Mouse (Mus musculus): ENCODE results near the gene Ttc32.
"Not testable (repeated sequence)": the region's sequence is repeated elsewhere in the genome, so short reads cannot be mapped to it uniquely, and the experiment has no call there.

Gene Ttc32

DNA sequence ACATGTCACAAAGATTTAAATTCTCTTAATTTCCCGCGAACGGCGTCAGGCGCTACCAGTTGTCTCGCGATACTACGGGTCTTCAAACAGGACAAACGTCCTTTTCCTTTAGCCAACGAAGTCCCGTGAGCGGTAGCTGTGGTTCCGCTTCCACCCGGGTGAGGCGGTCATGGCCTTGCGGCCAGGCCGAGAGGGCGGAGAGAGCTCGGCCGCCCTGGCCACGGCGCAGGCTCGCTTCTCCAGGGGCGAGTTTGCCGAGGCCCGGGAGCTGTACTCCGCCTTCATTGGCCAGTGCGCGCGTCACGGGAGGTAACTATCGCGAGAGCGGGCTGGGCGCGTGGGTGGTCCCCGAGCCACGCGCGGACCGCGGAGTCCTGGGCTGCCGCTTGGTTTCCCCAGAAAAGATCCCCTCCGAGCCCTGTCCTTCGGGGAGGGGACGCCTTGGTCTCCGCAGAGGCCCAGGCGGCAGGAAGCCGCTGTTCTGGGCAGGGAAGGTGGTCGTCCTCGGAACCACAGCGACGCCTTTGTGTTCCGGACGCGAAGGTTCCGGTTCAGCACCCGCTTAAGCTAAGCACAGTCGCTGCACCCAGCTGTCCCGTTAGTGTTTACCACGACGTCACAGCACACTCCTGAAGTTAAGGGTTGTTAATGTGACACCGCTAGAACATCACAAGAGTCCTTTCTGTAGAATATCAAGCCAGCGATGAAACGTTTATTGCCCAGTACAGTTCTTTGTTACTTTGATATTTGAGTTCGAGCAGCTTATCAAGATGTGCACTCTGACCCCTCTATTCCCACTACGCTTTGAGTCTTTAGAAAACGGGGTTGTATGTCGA is at the start of gene Ttc32:
TSS of gene Ttc32 (plus strand) at position 110 of the 836 bp plus-strand sequence.
- DNase-seq (ENCODE audit: extremely low spot score, low spot score): peak; percentile 99

DNA sequence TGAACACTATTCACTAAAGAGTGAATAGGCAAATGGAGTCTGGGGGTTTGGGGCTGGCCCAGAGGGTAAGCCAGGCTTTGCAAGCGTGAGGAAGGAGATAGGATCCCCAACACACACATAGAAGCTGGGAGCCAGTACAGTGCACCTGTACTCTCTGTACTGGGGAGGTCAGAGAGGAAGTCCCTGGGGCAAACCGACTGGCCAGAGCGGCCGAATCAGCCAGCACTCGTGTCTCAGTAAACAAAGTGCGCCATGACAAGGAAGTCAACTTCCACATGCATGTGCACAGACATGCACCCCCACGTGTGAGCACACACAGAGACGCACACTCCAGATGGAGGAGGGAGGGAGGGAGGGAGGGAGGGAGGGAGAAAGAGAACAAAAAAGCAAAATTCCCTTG is 36.6 kb upstream of the Ttc32 start:
- no peak for DNase-seq (ENCODE audit: extremely low spot score, low spot score)

DNA sequence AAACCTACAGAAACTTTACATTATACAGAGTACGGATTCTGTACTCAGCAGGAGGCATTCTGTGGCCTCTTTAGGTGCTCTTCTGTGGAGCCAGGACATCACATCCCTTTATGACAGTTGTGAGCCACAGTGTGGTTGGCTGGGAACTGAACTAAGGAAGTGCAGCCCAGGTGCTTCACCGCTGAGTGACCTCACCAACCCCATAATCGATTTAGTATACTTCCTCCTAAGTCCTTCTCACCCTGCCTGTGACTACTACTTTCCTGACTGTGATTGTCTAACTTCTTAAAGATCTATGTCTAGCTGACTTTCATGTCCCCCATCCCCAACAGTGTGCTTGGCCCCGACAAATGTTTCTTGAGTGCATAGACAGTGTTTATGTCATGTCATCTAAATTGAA is 31.5 kb upstream of the Ttc32 start:
- DNase-seq (ENCODE audit: extremely low spot score, low spot score): no peak

DNA sequence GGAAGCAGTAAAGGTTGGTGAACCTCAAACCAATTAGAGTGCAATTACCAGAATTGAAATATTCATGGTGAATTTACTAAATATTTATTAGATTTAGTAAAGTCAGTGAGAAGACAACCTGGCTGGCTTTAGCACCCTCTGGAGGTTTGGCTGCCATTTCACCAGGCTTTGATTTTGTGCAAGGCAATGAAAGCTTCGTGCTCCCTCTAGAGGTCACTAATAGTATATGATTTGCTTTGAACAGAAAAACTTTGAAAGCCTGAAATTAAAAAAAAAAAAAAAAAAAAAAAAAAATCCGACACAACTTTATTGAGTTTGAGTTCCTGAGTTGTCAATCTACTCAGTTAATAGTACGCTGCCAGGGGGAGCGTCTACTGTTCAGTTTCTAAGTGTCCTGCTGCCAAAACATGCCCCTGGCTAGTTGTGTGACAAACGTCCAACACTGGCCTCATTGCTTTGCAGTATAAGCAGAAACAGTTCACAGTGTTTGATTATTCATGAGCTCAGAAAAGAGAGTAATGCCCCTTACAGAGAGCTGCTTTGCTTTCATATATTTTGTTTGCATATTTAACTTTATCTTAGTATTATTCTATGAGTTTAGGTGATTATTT is 27.7 kb upstream of the Ttc32 start:
- no peak for DNase-seq (ENCODE audit: extremely low spot score, low spot score)

DNA sequence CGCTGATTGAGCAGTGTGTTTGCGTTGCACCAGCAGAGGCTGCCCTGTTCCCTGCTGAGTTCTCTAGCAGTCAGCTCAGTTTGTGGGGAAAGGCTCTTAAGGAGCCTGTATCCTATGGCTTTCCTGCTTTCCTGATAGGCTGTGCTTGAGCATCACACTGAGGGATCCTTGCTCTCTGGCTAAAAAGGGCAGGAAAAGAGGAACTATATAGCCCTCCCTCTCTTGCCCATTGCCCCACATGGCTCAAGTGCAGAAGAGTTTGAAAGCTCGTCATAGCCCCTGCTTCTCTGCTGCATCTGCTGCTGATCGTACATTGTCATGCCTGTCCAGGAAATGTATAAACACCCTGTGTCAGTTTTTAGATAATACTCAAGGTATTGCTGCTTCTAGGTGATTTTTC is 22.7 kb upstream of the Ttc32 start:
- no peak for DNase-seq (ENCODE audit: extremely low spot score, low spot score)

DNA sequence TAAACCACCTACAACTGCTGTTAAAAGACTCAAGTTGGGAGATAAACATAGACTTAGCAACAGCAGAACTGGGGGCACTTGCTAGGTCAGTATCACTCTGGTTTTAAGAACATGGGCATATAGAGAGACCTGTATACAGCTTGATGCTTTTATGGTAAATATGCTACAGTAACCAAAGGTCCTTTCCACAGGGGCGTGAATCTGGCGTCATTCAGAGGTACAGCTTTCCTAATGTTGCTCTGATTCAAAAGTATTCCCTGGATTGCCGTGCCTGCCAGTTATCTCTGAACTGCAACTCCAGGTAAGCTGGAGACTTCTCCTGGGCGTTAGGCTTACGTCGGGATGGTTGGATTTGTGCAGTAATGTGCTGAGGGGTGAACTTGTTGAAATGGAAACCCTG is 22.0 kb upstream of the Ttc32 start:
- no peak for DNase-seq (ENCODE audit: extremely low spot score, low spot score)

DNA sequence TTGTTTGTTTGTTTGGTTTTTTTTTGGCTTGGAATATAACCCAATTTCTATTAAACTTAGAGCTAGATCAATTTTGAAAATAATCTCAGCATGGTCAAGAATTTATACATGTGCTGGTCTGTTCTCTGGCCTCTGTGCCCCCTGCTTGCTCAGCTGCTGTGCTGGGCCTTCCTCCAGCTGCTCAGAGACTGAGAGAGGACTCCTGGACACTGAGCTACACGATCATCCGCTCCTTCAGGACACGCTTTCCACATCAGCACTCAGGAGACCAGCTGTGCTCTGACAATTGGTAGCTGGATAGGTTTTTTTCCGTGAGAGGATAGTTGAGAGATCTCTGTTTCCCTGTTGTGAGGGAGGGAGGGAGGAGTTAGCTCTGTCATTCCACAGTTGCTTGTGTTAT is 19.5 kb upstream of the Ttc32 start:
- DNase-seq (ENCODE audit: extremely low spot score, low spot score): no peak

DNA sequence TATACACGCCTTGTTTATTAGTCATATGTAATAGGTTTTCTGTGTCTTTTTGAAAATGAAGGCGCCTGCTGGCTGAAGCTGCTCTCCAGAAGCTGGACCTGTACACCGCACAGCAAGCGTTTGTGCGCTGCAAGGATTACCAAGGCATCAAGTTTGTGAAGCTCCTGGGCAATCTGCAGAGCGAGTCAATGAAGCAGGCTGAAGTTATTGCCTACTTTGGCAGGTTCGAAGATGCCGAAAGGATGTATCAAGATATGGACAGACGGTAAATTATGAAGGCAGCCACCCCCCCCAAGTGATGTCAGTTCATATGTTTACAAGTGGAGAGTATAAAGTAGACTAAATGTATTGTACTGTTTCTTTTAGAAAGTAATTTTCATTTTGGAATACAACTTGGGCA is 13.4 kb upstream of the Ttc32 start:
- no peak for DNase-seq (ENCODE audit: extremely low spot score, low spot score)

DNA sequence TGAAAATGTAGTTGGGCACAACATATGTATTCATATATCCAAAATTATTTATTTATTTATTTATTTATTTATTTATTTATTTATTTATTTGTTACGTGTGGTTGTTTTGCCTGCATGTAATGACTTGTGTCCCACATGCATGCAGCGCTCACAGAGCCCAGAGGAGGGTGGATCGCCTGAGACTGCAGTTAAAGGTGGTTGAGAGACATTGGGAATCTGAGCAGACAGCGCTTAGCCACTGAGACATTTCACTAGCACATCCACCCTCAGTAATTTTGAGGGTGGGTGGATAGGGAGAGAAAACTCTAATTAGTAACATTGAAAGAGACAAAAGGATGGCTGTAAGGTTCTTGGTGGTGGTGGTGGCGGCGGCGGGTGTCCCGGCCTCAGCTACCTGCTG is 9.4 kb upstream of the Ttc32 start:
- no peak for DNase-seq (ENCODE audit: extremely low spot score, low spot score)

DNA sequence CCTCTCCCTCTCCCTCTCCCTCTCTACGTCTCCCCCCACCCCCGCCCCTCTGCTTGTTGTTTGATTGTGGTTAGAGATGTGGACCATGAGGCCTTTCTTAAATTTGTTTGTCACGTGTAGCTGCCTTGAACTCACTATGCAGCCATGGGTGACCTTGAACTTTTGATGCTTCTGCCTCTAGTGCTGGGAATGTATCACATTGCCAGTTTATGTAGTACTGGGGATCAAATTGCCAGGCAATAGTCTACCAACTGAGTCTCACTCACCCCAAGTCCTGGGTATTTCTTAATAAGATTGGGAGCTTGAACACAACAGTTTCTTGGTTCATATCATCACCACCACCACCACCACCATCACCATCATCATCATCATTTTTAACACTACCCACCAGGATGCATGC is 8.8 kb upstream of the Ttc32 start:
- no peak for DNase-seq (ENCODE audit: extremely low spot score, low spot score)

DNA sequence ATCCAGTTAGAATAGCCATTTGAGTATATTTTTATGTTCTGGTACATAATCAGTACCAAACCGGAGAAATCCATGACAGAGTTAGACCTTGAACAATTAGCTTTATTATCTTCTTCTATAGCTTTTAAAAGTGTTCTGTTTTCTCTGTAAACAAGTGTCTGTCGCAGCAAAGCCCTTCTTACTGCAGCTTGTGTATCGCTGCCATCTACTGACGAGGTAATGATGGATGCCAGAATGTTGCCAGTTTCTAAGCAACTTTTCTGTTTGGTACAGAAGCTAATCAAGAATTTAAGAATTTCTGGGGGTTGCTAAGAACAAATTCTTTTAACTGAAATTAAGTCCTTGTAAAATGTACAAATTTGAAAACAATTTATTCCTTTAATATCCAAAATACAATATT is 6.8 kb upstream of the Ttc32 start:
- DNase-seq (ENCODE audit: extremely low spot score, low spot score): no peak

DNA sequence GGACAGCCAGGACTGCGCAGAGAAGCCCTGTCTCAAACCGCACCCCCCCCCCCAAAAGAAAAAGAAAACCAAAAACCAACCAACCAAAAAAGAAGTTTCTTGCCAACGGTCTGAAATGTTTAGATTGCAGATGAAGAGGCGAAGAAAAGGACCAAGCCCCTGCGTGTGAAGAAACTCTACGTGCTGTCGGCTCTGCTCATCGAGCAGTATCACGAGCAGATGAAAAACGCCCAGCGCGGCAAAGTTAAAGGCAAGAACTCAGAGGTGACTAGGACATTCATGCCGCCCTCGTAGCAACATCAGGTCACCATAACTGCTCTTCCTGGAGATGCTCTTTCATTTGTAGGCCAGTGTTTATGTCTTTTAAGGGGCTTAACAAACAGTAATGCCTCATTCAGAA is 5.7 kb upstream of the Ttc32 start:
- DNase-seq (ENCODE audit: extremely low spot score, low spot score): no peak

DNA sequence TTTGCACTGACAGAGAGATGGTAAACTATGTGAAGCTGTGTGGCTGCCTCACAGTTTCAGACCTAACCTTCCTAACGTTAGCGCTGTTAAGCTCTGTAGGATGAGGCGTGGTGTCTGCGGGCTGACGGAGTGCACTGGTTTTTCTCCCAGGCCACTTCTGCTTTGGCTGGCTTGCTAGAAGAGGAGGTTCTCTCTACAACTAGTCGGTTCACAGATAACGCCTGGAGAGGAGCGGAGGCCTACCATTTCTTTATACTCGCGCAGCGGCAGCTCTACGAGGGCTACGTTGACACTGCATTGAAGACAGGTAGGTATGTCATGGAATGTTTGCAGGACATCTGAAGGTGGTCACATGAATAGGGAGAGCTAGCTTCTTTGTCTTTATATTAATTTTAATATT is 5.1 kb upstream of the Ttc32 start:
- no peak for DNase-seq (ENCODE audit: extremely low spot score, low spot score)

DNA sequence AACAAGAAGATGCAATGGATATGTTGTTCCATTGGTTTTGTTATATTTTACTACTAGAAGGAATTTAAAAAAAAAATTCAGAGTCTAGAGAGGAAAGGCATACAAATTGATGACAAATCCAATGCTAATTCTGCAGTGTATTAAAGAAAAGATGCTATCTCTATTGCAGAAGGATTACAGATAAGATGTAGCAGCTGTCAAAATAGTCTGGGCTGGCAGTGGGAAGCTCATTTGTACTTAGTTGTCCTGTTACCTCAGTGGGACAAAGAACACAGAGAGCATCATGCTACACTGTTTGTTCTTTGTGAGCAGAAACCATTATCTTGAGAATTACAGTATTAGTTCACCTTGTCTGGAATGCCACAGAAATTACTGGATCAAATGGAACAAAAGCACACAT is 3.0 kb upstream of the Ttc32 start:
- DNase-seq (ENCODE audit: extremely low spot score, low spot score): no peak

DNA sequence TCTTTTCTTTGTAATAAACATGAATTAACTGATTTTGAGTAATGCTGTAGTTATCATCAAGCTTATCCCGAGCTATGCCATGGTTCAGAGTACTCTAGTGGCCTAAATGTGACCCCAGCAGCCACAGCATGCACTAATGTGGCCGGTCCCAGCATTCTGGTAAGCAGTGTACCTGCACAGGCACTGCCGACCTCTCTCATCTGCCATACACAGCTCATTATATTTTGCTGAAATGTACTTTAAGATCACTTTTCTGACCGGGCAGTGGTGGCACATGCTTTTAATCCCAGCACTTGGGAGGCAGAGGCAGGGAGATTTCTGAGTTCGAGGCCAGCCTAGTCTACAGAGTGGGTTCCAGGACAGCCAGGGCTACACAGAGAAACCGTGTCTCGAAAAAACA is 981 bp upstream of the Ttc32 start:
- not testable (repeated sequence) for DNase-seq (ENCODE audit: extremely low spot score, low spot score)

DNA sequence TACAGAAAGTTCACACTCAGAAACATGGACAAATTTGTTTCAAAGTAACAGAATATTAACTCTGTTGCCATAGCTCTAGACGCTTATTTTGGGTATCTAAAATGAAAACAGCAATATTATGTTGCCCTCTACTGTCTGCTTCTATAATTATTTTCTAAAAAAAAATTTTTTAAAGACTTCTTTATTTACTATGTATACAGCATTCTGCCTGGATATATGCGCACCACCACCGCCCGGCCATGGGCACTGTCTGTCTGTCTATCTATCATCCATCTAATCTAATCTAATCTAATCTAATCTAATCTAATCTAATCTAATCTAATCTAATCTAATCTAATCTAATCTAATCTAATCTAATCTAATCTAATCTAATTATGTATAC is 300 bp upstream of the Ttc32 start:
- DNase-seq (ENCODE audit: extremely low spot score, low spot score): no peak

DNA sequence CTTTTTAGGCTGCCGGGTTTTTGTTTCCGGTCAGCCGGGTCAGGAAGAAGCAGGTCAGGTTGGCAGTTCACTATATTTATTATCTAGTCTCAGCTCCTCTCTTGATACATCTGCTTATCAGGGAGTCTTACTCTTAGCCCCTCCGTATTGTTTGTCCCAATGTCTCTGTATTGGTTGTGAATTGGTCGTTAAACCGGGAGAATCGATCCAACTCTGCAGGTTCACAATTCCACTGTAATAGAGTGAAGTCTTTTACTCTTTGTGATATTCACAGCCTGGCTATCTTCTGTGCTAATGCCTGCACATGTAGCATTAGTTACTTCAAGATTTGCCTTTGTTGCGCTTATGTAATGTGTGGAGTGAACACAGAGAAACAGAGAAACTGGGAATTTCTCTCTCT is 1.4 kb downstream of the Ttc32 start:
- no peak for DNase-seq (ENCODE audit: extremely low spot score, low spot score)

DNA sequence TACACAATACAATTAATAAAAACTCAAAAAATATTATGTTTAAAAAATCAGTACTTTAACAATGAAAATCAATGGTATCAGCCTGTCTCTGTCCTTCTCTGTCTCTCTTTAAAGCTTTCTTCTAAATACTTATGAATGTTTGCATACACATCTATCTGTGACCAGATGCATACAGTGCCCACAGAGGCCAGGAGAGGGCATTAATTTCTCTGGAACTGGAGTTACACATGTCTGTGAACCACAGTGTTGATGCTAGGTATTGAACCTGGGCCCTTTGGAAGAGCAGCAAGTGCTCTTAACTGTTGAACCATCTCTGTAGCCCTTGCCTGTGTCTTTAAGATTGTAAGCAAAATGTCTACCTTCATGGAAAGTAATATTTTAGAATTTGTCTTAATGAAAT is 3.3 kb downstream of the Ttc32 start:
- DNase-seq (ENCODE audit: extremely low spot score, low spot score): no peak

DNA sequence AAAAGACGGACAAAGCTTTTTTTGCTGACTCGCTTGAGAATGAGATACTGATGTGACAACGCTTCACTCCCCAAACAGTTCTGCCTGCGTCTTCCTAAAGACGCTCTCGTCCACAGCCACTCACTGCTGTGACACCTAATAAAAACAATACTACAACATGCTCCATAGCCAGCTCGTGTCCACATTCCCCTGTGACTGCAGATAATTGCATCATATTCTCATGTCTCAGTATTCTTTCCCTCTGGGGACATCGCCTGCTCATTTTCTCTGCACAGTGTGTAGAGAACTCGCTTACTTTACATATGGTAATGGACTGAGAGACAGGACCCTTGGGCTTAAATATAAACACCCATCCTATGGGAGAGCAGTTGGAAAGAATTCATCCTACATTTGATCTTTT is 6.6 kb downstream of the Ttc32 start:
- no peak for DNase-seq (ENCODE audit: extremely low spot score, low spot score)

DNA sequence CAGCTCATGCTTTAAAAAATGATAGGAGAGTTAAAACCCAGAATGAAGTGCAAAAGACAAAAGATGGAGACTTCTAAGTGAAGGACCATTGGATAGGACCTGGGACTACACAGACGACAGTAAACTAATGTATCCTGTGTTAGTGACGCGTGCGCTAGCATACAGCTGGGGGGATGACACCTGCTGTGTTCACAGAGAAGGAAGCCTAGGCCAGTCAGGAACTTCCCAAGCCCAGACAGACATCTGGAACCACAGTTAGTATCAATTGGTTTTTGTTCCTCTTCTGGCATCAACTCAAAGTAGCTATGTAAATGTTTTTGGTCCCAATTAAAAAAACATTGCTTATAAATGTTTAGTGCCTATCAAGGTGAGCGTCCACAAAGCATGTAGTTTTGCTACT is 10.4 kb downstream of the Ttc32 start:
- DNase-seq (ENCODE audit: extremely low spot score, low spot score): no peak

DNA sequence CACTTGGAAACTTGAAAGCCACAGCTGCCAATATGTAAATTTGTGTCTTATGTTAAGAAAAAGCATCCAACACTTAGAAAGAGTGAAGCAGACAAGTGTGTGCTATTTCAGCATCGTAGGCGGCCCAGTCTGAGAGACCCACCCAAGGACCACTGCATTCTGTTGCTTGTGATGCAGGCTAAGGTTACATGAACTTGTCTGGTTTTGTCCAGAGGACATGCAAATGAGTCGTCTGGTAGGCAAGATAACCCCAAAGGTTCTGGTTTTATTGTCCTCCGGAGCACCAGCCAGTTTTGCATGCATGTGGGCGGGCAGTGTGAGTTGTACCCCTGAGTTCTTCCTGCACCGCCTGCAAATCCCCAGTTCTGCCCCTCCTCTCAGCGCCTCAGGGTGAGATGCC is 10.9 kb downstream of the Ttc32 start:
- no peak for DNase-seq (ENCODE audit: extremely low spot score, low spot score)

DNA sequence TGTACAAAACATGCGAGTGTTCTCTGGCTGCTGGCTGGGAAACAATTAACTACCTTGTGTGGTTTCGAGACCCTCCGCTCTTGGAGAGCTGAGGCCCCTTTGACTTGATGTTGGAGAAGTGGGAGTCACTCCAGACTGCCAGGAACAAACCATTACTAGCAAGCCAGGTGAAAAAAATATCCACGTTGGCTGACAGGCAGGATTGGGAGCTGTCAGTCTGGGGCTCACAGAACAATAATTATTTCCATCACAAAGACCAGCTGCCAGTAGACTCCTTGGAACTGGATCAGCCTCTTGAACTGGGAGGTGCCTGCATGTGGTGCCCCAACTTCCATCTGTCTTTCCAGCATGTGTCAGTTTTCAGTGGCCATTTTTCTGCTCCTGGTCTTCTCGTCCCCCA is 12.5 kb downstream of the Ttc32 start:
- no peak for DNase-seq (ENCODE audit: extremely low spot score, low spot score)

DNA sequence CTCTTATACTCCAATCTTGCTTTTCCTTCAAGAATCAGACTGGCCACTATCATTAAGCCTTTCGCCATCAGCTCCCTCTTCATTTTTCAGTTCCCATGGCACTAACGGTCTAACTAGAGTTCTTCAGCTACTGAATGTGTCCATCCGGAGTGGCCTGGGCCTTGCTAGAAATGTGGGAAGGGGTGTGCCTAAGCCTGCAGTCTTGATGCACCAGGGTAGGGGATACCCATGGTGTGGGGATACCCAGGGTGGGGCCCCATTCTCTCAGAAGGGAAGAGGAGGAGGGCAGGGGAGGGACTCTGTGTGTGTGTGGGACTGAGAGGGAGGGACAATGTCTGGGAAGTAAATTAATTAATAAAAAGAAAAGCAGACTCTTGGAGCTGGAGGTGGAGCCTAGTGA is 13.0 kb downstream of the Ttc32 start:
- no peak for DNase-seq (ENCODE audit: extremely low spot score, low spot score)
